Mouse (Mus musculus): Measurements from ENCODE around the gene Olfr368. TPM values are rescaled to one million over a fixed set of nuclear protein-coding genes. Genes with fewer than 3 reads are reported as not detected.

The Olfr368 gene
- polyA plus RNA-seq (2014; fragmentation: Illumina TruSeq; extraction: RNeasy Lipid Tissue Mini Kit (QIAGEN cat#74804); ENCODE audit: low read depth, low replicate concordance), result not detected

GRCm38 (mm10) chr2:37326215-37326614 is at the start of gene Olfr368:
Gene Olfr368, plus strand, starts transcription at chr2:37326515.

GRCm38 (mm10) chr2:37358633-37359540 is 32.6 kb downstream of the Olfr368 start, which contains the start of gene Pdcl:
Gene Pdcl, minus strand, starts transcription at chr2:37359332.

Other genes starting within 250 kb of the Olfr368 start
- gene Olfr361, start 237.2 kb upstream of the Olfr368 start, polyA plus RNA-seq (2014; fragmentation: Illumina TruSeq; extraction: RNeasy Lipid Tissue Mini Kit (QIAGEN cat#74804); ENCODE audit: low read depth, low replicate concordance), result not detected
- gene Olfr362, start 208.6 kb upstream of the Olfr368 start, polyA plus RNA-seq (2014; fragmentation: Illumina TruSeq; extraction: RNeasy Lipid Tissue Mini Kit (QIAGEN cat#74804); ENCODE audit: low read depth, low replicate concordance), result not detected
- not detected for gene Olfr364-ps1, start 187.2 kb upstream of the Olfr368 start, polyA plus RNA-seq (2014; fragmentation: Illumina TruSeq; extraction: RNeasy Lipid Tissue Mini Kit (QIAGEN cat#74804); ENCODE audit: low read depth, low replicate concordance)
- gene Olfr365, start 138.3 kb upstream of the Olfr368 start, polyA plus RNA-seq (2014; fragmentation: Illumina TruSeq; extraction: RNeasy Lipid Tissue Mini Kit (QIAGEN cat#74804); ENCODE audit: low read depth, low replicate concordance), result not detected
- gene Olfr366, start 114.9 kb upstream of the Olfr368 start, polyA plus RNA-seq (2014; fragmentation: Illumina TruSeq; extraction: RNeasy Lipid Tissue Mini Kit (QIAGEN cat#74804); ENCODE audit: low read depth, low replicate concordance), result not detected
- gene Pdcl, start 32.8 kb downstream of the Olfr368 start, polyA plus RNA-seq (2014; fragmentation: Illumina TruSeq; extraction: RNeasy Lipid Tissue Mini Kit (QIAGEN cat#74804); ENCODE audit: low read depth, low replicate concordance), result 21.4 TPM
- gene Rc3h2, start 96.4 kb downstream of the Olfr368 start, polyA plus RNA-seq (2014; fragmentation: Illumina TruSeq; extraction: RNeasy Lipid Tissue Mini Kit (QIAGEN cat#74804); ENCODE audit: low read depth, low replicate concordance), result 9.3 TPM
- 4.5 TPM for gene Zbtb26, start 116.6 kb downstream of the Olfr368 start, polyA plus RNA-seq (2014; fragmentation: Illumina TruSeq; extraction: RNeasy Lipid Tissue Mini Kit (QIAGEN cat#74804); ENCODE audit: low read depth, low replicate concordance)
- 5.2 TPM for gene Zbtb6, start 116.7 kb downstream of the Olfr368 start, polyA plus RNA-seq (2014; fragmentation: Illumina TruSeq; extraction: RNeasy Lipid Tissue Mini Kit (QIAGEN cat#74804); ENCODE audit: low read depth, low replicate concordance)
- gene Rabgap1, start 116.8 kb downstream of the Olfr368 start, polyA plus RNA-seq (2014; fragmentation: Illumina TruSeq; extraction: RNeasy Lipid Tissue Mini Kit (QIAGEN cat#74804); ENCODE audit: low read depth, low replicate concordance), result 24.2 TPM
- 0.39 TPM for gene Gpr21, start 189.8 kb downstream of the Olfr368 start, polyA plus RNA-seq (2014; fragmentation: Illumina TruSeq; extraction: RNeasy Lipid Tissue Mini Kit (QIAGEN cat#74804); ENCODE audit: low read depth, low replicate concordance)

Measured in heart, adult 10 weeks (tissue).